Mouse (Mus musculus): Measurements from ENCODE around the gene Irf5.

GRCm38 (mm10) chr6:29540956-29541355, 14.5 kb downstream of the Irf5 start:
- TF ChIP-seq CTCF (IDR thresholded peaks at IDR 0.05; ENCODE audit: low read depth, low read length) (no peak), POLR2A (IDR thresholded peaks at IDR 0.05; ENCODE audit: borderline replicate concordance, low read depth, low read length) (no peak)
